In the genomic region with DNA sequence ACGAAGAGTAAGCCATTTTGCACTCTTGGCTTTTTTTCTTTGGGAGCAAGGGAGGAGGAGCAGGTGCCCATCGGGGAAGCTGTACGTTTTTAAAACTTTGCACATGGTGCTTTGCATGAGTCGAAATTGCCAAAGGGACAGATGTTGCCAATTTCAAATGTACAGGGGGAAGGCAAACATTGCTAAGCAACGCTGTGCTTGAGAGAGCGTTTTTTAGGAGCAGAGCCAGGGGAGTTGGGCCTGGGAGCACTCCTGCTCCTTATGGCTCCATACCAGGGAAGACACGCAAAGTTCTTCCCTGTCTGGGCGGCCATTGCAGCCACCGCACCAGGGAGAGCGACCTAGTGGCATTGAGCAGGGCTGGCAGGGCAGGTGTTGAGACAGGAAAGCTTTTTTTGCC, we compare ENCODE assay signal across 12 mouse cellular contexts.
DNase-seq lines count a peak whose midpoint lies in the region; ATAC-seq lines count a peak whose summit lies in the region.
"Had no signal": no experiment of that assay in that cellular context is flagged by ENCODE, and none has a peak within 500 bp of the region (broad histone marks: within the 10 kb centered on the region; RNA-seq: fewer than 3 reads in every experiment).

No protein-coding gene starts in this region.

- H3K4me1 ChIP-seq in embryonic facial prominence, embryonic 10.5 days = 0 out of 2 replicates have a peak, but pooled peaks cover 9% of the 10 kb centered on the region

- DNase-seq in layer of hippocampus, adult 11-12 months (ENCODE audit: low spot score) = peak; percentile 47
- no peak for DNase-seq in layer of hippocampus, postnatal 10 days (ENCODE audit: low spot score in 2 of 2)
- peak; percentile 20 for DNase-seq in R1 (ENCODE audit: low read depth, low spot score)
- no peak for DNase-seq in embryonic facial prominence, embryonic 10.5 days (ENCODE audit: low spot score)
- peak; percentile 51 for DNase-seq in left cerebral cortex, postnatal 4 days
- DNase-seq in adrenal gland, postnatal 36 days = no peak
- DNase-seq: kidney, postnatal 14 days; thymus, postnatal 14 days had no signal

- 0 out of 2 replicates have a peak overlapping the region, but pooled peaks have one; percentile 1 for H3K27ac ChIP-seq in embryonic facial prominence, embryonic 10.5 days (replicated peaks)
- H3K27ac ChIP-seq: heart, embryonic 15.5 days; liver, embryonic 12.5 days; neural tube, embryonic 12.5 days had no signal

- ATAC-seq in inflammation-experienced regulatory T-cells, adult 6 months = no peak
- ATAC-seq: liver, embryonic 12.5 days had no signal

- no peaks in the 10 kb centered on the region for H3K36me3 ChIP-seq in embryonic facial prominence, embryonic 10.5 days (replicated peaks)
- H3K36me3 ChIP-seq: heart, embryonic 15.5 days; neural tube, embryonic 12.5 days had no signal

- no peak overlapping the region for H3K4me3 ChIP-seq in embryonic facial prominence, embryonic 10.5 days
- H3K4me3 ChIP-seq: heart, embryonic 15.5 days; liver, embryonic 12.5 days; neural tube, embryonic 12.5 days had no signal

- no peaks in the 10 kb centered on the region for H3K9me3 ChIP-seq in embryonic facial prominence, embryonic 10.5 days
- H3K9me3 ChIP-seq: heart, embryonic 15.5 days; liver, embryonic 12.5 days; neural tube, embryonic 12.5 days had no signal

- WGBS in embryonic facial prominence, embryonic 10.5 days = 73% methylated on average over 10 of the region's 10 CpGs

- intact Hi-C loops in left cerebral cortex, postnatal 4 days (cut with DNase I) = no loop called here

- no peaks in the 10 kb centered on the region for H3K27me3 ChIP-seq in embryonic facial prominence, embryonic 10.5 days (replicated peaks; ENCODE audit: low read depth, poor library complexity, severe bottlenecking)
- H3K27me3 ChIP-seq: heart, embryonic 15.5 days; liver, embryonic 12.5 days; neural tube, embryonic 12.5 days had no signal

Comparison
In these comparisons a context has a peak if more than half of its experiments do, and no peak if none do; other contexts are left out.
1. DNase-seq: peak in layer of hippocampus, adult 11-12 months (single experiment), R1 (single experiment) and left cerebral cortex, postnatal 4 days (single experiment); none in layer of hippocampus, postnatal 10 days (0 of 2), embryonic facial prominence, embryonic 10.5 days (single experiment) and adrenal gland, postnatal 36 days (0 of 2).